Mouse (Mus musculus) lung, adult 2 months (tissue): Measurements from ENCODE around the gene Bcl6b. TPM values are rescaled to one million over a fixed set of nuclear protein-coding genes. Genes with fewer than 3 reads are reported as not detected.

Source experiments
- DNase-seq: peaks from one replicate; pipeline ENCODE4 v3.0.0; 2022
- H3K4me1 ChIP-seq: fragments of 200-500 bp; 2 replicates; pipeline ENCODE4 v1.6.1; 2011; ENCODE audit warnings: low read length; ENCODE audit not compliant: control insufficient read depth, insufficient read depth
- H3K4me3 ChIP-seq: fragments of 200-500 bp; replicated peaks from 2 replicates; pipeline ENCODE3; 2011; ENCODE audit warnings: low read depth, mild to moderate bottlenecking, control low read depth, low read length; ENCODE audit errors: extremely low read depth
- CTCF ChIP-seq: fragments of 200-500 bp; IDR thresholded peaks from 2 replicates; pipeline ENCODE4 v1.5.1; 2011; ENCODE audit warnings: mild to moderate bottlenecking, low read length, control low read depth; ENCODE audit not compliant: insufficient read depth
- POLR2A ChIP-seq: fragments of 200-500 bp; IDR thresholded peaks from 2 replicates; pipeline ENCODE4 v1.6.1; 2011; ENCODE audit warnings: low read depth, mild to moderate bottlenecking, control low read depth, low read length, borderline replicate concordance; ENCODE audit errors: extremely low read depth
- WGBS: fragments of 180-500 bp; shearing (Covaris S2); methylation state at CpG from one replicate; pipeline ENCODE4 v1.1.7; 2018; 5-methylcytosine and 5-hydroxymethylcytosine counted together
- polyA plus RNA-seq: library from polyadenylated mRNA; depleted of rRNA; stranded (reverse); fragments of >200 nt; gene quantifications from 2 replicates; pipeline ENCODE4 v1.2.3, GENCODE M21; 2012

Bcl6b gene
- polyA plus RNA-seq, 1 experiment, result 21.9 TPM

DNA sequence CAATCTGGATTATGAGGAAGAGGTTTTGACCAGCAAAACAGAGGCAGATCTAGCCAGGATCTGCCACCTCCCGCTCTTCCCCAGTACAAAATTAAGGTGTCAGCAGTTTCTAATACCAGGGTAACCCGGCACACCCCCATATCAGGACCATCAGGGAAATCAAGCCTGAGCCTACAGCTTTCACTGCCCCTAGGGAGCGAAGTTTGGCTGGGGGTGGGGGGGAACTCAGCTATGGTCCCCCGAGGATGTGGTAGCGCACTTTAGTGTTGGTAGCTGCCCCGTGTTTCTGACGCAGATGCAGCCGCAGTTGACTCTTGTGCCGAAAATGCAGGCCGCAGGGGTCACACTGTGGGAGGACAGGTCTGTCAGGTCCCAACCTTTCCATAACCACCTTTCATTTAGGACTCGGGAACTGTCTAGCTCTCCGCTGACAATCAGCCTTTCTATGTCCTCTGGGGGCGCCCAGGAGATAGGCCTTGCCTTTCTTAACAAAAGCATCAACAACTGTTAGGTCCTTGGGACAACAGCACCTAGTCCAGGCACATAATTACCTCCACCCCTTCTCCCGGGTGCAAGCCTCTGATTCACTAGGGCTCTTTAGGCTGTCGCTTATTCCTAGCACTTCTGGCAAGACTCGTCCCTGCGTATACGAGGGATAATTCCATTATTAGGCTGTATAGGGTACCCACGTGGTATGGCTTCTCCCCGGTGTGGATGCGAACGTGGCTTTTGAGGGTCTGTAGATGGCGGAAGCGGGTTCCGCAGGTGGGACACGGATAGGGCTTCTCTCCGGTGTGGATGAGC, 3.6 kb downstream of the Bcl6b start:
- DNase-seq, result no peak
- H3K4me3 ChIP-seq, result peak overlapping the region; percentile 3
- 38% methylated on average over 27 of the region's 27 CpGs for WGBS
- TF ChIP-seq CTCF, result no peak
- no peak for TF ChIP-seq POLR2A
- H3K4me1 ChIP-seq, result peaks cover 8% of the 10 kb centered on the region

DNA sequence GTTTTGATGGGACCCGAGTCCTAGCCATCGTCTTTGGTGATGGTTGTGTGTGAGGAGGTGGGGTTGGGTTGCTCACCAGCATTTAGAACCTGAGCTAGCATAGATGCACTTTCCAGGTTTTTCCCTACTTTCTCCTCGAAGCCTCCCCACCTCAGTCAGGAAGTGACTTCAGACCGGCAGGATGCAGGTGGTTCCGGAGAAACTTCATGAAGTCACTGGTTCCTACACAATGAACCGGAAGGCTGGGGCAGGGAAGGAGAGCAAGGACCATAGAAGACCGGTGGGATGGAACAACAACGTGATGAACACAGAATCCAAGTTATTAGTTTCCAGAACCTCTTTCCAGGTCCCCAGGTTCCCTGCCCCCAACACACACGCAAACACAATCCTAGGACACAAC, 5.9 kb downstream of the Bcl6b start:
- DNase-seq, result no peak
- H3K4me3 ChIP-seq, result no peak overlapping the region
- H3K4me1 ChIP-seq, result peaks cover 12% of the 10 kb centered on the region
- WGBS, result 46% methylated on average over 9 of the region's 9 CpGs
- TF ChIP-seq CTCF (no peak), POLR2A (no peak)

DNA sequence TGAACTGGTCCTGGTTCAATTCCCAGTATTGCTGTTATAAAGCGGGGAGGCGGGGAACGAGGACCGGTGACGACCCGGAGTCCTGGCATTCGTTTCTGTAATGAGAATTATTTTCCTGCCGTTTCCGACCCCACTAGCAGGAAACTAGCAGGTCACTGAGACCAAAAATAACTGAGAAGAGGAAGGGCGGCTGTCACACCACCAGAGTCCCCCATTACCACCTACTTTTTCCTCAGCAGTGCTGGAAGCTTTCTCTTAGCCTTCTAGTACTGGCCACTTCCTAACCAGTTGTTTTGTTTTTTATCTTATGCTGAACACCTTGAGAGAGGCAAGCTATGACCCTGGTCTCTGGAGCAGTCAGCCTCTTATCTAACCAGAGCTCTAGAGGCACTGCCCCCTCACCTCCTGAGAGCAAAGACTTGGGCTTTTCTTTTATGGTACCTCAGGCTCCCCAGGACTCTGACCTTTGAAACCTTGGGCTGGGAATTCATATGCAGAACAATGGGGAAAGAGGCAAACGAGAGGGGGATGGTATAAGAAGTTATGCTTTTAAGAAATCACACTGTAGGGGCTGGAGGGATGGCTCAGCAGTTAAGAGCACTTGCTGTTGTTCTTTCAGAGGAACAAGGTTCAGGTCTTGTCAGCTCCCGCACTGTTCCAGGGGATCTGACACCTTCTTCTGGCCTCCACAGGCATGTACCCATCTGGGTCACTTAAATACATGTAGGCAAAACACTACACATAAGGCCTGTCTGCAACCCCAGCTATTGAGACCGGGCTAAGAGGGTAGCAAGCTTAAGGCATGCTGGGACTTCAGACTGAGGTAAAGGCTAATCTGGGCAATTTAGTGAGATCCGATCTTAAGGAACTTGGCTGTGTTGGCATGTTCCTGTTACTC, 7.7 kb downstream of the Bcl6b start:
- no peak for DNase-seq
- TF ChIP-seq POLR2A (no peak), CTCF (no peak)
- WGBS, result 11% methylated on average over 14 of the region's 14 CpGs
- Histone ChIP-seq H3K4me3 (peak overlapping the region; percentile 77), H3K4me1 (peaks cover 12% of the 10 kb centered on the region)

DNA sequence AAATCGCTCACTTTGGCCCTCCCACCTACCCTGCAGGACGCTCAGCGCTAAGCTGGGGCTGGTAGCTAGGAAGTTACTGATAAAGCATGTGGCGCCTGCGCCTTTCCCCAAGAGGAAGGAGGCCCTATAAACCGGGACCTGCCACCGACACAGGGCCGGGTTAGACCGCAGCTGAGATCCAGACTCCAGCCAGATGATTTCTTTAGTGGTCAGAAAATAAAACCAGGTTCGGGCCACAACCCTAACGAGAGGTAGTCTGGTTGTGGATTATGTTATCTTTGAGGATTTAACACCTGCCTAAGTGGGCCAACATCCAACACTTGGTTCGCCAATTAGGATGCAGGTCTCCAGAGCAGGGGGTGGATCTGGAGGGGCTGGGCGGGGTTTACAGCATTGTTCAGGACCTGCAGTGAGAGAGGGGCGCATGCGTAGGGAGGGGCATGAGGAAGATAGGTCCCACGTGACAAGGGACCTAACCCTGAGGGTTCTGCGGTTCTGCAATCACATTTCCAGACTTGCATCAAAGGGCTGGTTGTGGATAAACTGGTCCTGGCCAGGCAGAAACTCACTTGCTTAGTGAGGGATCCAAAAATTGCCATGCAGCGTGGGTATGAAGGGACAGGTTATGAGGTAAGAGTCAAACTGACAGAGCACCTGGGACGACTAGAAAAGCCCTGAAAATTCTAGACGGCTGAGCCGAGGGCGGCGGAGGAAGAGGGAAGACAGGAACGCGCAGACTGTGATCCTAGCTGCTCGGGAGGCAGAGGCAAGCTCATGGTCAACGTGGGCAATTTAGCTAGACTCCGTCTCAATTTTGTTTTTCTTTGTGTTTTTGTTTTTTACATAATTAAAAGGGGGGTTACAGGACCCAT, 8.6 kb downstream of the Bcl6b start, which contains the start of gene Slc16a13:
TSS of gene Slc16a13 (minus strand) at position 334 of the 872 bp plus-strand sequence.
- WGBS, result under 1% methylated on average over 28 of the region's 28 CpGs
- Histone ChIP-seq H3K4me3 (peak within 1 kb of the TSS; percentile 77), H3K4me1 (peaks cover 9% of the 10 kb centered on the region)
- TF ChIP-seq POLR2A (peak; percentile 98), CTCF (no peak)
- DNase-seq, result peak; percentile 86

DNA sequence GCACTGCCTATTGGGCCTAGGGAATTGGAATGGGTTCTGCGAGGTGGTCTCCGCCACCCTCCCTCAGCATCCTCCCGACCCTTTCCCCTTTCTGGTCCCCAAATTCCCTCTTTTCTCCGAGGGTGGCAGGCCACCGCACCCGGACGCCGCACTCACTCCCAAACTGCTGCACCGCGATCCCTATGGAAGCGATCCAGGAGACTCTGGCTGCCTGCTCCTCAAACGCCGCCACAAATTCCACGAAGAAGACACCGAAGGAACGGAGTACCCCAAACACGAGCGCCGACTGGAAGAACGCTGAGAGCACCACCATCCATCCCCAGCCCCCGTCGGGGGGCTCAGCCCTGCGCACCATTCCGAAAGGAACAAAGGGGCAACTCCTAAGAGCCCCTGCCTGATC, 9.3 kb downstream of the Bcl6b start:
- no peak for TF ChIP-seq CTCF
- TF ChIP-seq POLR2A, result no peak
- H3K4me3 ChIP-seq, result peak overlapping the region; percentile 77
- WGBS, result 4% methylated on average over 24 of the region's 24 CpGs
- peaks cover 7% of the 10 kb centered on the region for H3K4me1 ChIP-seq
- no peak for DNase-seq

DNA sequence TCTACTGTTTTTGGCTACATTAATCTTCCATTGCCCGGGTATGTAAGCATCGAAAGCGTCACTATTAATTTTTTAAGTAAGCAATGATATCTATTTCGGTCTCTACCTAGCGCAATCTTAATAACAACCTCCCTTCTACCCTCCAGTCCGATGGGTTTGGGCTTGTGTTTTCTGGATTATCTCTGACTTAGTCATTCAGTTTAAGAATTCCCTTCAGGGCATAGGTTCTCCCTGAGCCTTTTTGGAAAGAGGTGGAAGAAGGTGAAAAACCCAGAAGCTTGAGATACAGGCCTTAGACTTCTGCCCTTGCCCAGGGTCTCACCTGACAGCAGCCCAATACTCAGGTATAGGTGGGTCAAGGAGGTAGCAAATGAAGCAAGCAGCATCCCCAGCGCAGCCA, 9.7 kb downstream of the Bcl6b start:
- 77% methylated on average over 7 of the region's 7 CpGs for WGBS
- DNase-seq, result no peak
- Histone ChIP-seq H3K4me1 (peaks cover 7% of the 10 kb centered on the region), H3K4me3 (peak overlapping the region; percentile 77)
- TF ChIP-seq POLR2A (no peak), CTCF (no peak)

DNA sequence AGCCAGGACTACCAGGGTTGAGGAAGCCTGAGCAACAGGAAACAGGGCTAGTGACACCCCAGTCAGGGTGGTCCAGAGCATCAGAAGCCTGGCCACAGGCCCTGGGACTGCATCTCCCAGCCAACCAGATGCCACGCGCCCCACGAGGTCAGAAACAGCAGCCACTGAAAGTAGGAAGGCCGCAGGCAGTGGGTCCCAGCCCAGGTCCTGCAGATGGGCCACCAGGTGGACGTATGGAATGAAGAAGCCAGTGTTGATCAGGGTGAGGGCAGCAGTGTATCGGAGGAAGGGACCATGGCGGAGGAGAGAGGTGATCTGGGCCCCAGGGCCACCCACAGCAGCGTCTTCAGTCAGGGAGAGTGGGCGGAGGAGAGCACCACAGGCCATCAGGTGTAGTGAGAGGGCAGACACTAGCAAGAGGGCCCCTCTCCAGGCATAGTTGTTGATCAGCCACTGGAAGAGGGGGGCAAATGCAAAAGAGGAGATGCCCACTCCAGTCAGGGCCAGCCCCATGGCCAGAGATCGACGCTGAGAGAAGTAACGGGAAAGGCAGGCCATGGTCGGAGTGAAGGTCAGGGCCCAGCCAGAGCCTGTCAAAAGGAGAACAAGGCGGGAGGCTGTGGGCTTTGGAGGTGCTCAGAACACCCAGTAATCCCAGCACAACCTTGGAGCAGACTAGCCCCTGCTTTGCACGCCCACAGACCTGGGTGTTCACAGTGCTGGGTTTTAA, 10.7 kb downstream of the Bcl6b start:
- Histone ChIP-seq H3K4me3 (no peak overlapping the region), H3K4me1 (peaks cover 10% of the 10 kb centered on the region)
- WGBS, result 96% methylated on average over 15 of the region's 15 CpGs
- no peak for DNase-seq
- no peak for TF ChIP-seq POLR2A
- TF ChIP-seq CTCF, result no peak

DNA sequence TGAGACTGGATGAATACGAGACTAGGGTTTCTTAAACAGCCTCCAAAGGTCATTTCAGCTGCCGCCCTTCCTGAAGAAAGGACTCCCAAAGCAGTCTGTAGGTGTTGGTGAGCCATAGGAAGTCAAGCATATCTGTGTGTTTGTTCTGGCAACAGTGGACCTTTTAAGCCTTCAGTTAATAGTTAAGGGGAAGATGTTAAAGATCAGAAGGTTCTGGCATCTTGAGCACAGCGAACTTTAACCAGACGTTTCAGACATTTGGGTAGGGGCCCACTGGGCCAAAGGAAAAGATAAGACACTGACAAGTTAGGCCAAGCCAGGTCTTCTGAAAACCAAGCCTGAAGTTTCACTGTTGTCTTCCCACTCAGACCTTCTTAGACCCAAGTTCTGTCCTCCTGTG, 11.6 kb downstream of the Bcl6b start:
- TF ChIP-seq CTCF, result no peak
- no peak for TF ChIP-seq POLR2A
- WGBS, result 77% methylated on average over 4 of the region's 4 CpGs
- H3K4me1 ChIP-seq, result peaks cover 8% of the 10 kb centered on the region
- no peak for DNase-seq
- no peak overlapping the region for H3K4me3 ChIP-seq
